Mouse (Mus musculus) neural tube, embryonic 10.5 days (tissue): ENCODE measurements at regions not wholly inside any gene's neighbourhood (a gene's known extent, or its start where the extent isn't known, plus 50 kb on each side); places are given as distances from the start of the nearest gene placed in this dataset.

ENCODE experiments used
- DNase-seq: peaks from one replicate; pipeline ENCODE4 v3.0.0-alpha.2; 2017; ENCODE audit warnings: low spot score; ENCODE audit errors: extremely low spot score

- no peak for DNase-seq
Measured at GRCm38 (mm10) chr5:118449893-118450292, 110.6 kb upstream of the Med13l start.

GRCm38 (mm10) chr5:118452052-118452451 lies 108.4 kb upstream of the Med13l start:
- DNase-seq, result no peak

GRCm38 (mm10) chr5:118454096-118454495 lies 106.4 kb upstream of the Med13l start:
- DNase-seq, result no peak

DNA sequence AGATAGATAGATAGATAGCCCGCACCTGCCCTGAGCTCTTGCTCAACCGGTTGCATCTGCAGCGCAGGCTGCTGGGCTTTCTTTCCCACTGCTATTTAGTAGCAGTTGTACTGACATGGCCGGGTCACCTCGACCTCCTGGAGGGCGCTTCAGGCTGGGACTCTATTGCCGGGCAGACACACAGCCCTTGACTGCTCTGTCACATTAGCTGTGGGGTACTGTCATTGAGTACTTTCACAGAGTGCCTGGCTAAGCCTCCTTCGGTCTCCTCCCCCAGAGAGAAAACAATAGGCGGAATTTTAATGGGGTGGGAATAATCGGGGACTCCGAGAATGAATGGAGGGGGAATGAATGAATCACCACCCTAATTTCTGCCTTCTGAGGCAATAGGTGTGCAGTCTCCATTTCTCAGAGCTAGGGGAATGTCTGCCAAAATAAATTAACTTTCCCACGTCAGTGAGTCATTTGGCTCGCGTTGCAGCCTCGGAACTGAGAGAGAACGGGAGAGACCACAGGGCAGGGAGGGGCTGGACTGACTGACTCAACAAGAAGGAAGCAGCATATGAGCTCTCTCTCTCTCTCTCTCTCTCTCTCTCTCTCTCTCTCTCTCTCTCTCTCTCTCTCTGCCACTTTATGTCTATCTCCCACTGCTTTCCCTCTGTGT lies 101.6 kb upstream of the Med13l start:
- DNase-seq, result peak; percentile 37

- DNase-seq, result peak; percentile 74
Measured at GRCm38 (mm10) chr5:118459391-118459792, 101.1 kb upstream of the Med13l start.

DNA sequence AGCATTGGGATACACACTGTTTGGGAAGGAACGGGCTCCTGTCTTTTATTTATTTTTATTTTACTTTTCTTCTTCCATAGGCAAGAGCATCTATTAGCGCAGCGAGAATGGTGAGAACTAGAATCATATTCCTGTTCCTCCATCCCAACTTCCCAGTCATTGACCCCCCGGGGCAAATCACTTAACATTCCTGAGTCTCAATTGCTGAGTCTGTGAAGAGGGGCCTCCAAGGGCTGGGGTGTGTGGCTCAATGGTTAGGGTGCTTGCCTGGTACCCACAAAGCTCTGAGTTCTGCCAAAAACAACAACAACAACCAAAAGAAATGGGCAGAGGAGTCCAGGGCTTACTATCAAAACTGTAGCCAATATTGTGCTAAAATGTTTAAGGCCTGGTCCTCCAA lies 98.5 kb upstream of the Med13l start:
- DNase-seq, result no peak

DNA sequence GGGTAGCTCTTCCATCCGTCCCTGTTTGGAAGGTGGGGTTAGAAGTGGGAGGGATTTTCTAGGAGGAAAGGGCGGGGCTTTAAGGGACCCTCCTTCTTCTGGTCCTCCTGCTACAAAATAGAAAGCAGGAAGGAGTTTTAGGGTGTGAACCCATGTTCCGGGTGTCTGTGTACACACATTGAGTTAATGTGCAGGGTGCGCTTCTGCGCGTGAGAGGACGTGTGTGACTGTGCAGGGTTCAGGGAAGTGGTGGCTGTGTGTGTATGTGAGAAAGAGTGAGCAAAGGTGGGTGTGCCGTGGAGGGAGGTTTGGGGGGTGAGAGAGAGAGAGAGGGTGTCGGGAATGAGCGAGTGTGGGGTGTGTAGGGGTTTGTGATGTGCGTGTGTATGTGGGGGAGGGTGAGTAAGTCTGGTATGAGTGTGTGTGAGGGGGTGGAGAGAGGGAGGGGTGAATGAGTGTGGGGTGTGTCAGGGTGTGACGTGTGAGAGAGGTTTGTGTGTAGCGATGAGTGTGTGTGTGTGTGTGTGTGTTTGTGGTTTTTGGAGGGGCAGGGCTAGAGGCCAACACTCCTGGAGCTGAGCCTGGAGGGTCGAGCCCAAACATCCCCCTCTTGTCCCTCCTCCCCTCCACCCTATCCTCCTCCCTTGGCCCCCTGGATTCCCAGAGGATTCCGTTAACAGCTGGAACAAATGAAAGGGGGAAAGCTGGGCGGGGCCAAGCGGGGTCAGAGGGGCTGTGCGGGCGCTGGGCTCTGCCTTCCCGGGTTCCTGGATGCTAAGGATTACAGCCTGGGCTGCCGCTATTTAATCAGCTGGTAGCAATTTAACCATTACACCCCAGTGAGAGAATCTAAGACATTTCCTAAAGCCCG lies 95.3 kb upstream of the Med13l start:
- DNase-seq, result peak; percentile 83

DNA sequence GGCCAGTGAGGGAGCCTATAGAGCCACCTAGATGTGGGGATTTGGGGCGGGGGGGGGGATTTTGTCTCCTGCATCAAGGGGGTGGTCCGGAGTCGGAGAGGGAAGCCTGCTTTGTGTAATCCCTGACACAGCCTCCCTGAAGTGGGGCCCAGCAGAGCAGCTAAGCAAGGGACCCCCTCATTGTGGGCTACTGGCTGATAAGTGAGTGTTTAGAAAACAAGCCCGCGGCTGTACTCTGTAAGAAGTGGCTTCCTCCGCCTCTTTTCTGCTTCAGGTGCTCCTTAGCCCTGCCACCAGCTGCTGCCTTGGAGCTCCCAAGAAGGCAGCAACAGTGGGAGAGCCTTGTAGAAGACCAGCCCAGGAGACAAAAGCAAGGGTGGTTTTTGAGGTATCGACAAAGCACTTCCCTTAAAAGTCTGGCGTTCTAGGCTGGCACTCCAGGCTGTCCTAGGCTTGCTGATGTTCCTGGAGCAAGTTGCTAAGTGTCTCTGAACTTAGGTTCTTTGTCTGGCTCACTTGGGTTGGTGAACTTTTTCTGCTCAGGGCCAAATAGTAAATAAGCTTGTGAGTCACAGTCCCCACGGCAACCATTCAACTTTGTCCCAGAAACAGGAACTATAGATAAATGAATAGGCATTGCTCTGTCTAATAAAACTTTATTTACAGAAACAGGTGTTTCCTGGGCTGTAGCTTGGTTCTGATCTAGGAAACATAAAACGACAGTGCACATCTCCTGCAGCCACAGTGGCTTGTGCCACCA lies 94.3 kb upstream of the Med13l start:
- DNase-seq, result peak; percentile 55

- no peak for DNase-seq
Measured at GRCm38 (mm10) chr5:118468739-118469138, 91.7 kb upstream of the Med13l start.

GRCm38 (mm10) chr5:118471569-118471968 lies 88.9 kb upstream of the Med13l start:
- no peak for DNase-seq

GRCm38 (mm10) chr5:118472291-118472690 lies 88.2 kb upstream of the Med13l start:
- no peak for DNase-seq

DNA sequence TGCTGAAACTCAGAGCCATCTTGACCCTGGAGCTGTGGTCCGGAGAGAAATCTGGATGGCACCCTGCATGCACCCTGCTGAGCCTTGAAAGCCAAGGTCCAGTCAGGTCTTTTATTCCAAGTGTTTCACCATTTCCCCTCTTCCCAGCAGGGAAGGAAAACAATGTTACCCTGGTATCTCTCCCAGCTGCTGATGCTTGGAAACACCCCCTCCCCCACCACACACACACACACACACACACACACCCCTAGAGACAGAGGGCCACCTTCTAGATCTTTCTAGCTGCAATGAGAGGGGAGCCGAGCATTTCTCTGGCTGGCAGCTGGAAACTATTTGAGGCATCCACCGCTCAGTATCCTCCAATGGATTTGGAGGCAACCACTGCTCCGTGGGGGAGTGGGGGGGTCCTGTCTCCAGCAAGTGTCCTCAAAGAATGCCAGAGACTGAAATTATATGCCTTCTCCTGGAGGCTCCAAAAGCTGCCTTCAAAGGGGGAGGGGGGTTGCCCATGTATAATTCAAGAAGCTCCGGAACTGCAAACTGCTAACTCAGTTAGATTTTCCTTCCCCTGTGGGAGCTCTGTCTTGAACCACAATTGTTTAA lies 87.2 kb upstream of the Med13l start:
- no peak for DNase-seq

GRCm38 (mm10) chr5:118476597-118476996 lies 83.9 kb upstream of the Med13l start:
- DNase-seq, result no peak

GRCm38 (mm10) chr5:118477131-118478119 lies 83.1 kb upstream of the Med13l start:
- DNase-seq, result no peak

GRCm38 (mm10) chr5:118478120-118478768 lies 82.2 kb upstream of the Med13l start:
- peak; percentile 81 for DNase-seq

GRCm38 (mm10) chr5:118480000-118480399 lies 80.5 kb upstream of the Med13l start:
- no peak for DNase-seq

DNA sequence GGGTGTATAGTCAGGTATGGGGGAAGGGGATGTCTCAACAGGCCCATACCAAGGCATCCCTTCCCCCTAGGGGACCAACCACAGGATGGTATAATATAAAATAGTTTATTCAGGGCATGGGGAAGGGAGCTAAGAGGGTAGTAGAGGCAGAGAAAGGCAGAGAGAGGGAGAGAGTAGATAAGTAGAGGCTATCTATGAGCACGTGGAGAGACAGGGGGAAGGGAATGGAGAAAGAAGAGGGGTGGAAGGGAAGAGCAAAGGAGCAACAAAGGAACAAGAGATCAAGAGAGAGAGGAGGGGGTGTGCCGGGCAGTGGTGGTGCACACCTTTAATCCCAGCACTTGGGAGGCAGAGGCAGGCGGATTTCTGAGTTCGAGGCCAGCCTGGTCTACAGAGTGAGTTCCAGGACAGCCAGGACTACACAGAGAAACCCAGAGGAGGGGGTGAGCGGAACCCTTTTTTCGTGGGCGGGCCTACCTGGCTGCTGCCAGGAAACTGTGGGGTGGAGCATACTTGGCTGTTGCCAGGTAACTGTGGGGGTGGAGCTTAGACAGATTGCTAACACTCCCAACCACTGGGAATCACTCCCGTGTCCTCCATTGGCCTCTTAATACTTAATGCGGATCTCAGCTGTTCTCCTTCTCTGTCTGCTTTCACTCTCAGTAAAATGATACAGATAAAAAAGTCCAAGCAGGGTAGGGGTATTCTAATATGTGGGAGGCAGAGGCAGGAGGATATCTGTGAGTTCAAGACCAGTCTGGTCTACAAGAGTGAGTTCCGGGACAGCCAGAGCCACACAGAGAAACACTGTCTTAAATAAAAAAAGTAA lies 79.3 kb upstream of the Med13l start:
- DNase-seq, result no peak

DNA sequence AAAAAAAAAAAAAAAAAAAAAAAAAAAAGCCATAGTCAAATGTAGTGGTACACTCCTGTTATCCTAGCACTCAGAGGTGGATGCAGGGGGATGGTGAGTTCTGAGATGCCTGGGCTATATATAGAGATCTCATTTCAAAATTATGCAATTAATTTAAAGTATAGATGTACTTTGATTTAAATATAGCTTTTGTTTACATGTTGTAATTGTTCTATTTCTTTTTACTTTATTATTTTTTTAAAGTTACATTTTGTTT lies 78.8 kb upstream of the Med13l start:
- no peak for DNase-seq

GRCm38 (mm10) chr5:118482598-118482997 lies 77.9 kb upstream of the Med13l start:
- no peak for DNase-seq
